Mouse (Mus musculus): ENCODE data around the gene Txn2. TPM values are rescaled to one million over a fixed set of nuclear protein-coding genes. Genes with fewer than 3 reads are reported as not detected.

Txn2 gene
- polyA plus RNA-seq, 1 experiment from 2014 or later: 212 TPM

GRCm38 (mm10) chr15:77938516-77938915, 9.7 kb upstream of the Txn2 start:
- Histone ChIP-seq H3K4me3 (ENCODE audit: low read depth, low read length) (no peak overlapping the region), H3K9me3 (ENCODE audit: control insufficient read depth, low read length) (no peaks in the 10 kb centered on the region), H3K27me3 (ENCODE audit: control insufficient read depth, insufficient read depth, low read length) (no peaks in the 10 kb centered on the region), H3K4me1 (ENCODE audit: control insufficient read depth, insufficient read depth, low read length) (no peaks in the 10 kb centered on the region; the same call in 1 of the 2 replicates), H3K9ac (replicated peaks; ENCODE audit: low read depth, low read length) (no peak overlapping the region), H3K27ac (ENCODE audit: low read depth, low read length) (no peak overlapping the region), H3K36me3 (ENCODE audit: control insufficient read depth, insufficient read depth, low read length) (peaks cover 15% of the 10 kb centered on the region; the same call in 1 of the 2 replicates), H3K4me2 (ENCODE audit: low read depth, low read length) (no peak overlapping the region)
- WGBS: 81% methylated on average over 5 of the region's 5 CpGs
- no peak for ATAC-seq (ENCODE audit: low read depth)

GRCm38 (mm10) chr15:77935673-77936375, 7.0 kb upstream of the Txn2 start:
- no peak for ATAC-seq (ENCODE audit: low read depth)
- no peak overlapping the region for H3K9ac ChIP-seq (replicated peaks; ENCODE audit: low read depth, low read length)

GRCm38 (mm10) chr15:77934968-77935367, 6.2 kb upstream of the Txn2 start:
- Histone ChIP-seq H3K4me3 (ENCODE audit: low read depth, low read length) (no peak overlapping the region), H3K9me3 (ENCODE audit: control insufficient read depth, low read length) (no peaks in the 10 kb centered on the region), H3K36me3 (ENCODE audit: control insufficient read depth, insufficient read depth, low read length) (no peaks in the 10 kb centered on the region), H3K9ac (replicated peaks; ENCODE audit: low read depth, low read length) (no peak overlapping the region), H3K27me3 (ENCODE audit: control insufficient read depth, insufficient read depth, low read length) (no peaks in the 10 kb centered on the region), H3K4me1 (ENCODE audit: control insufficient read depth, insufficient read depth, low read length) (no peaks in the 10 kb centered on the region; the same call in 1 of the 2 replicates), H3K4me2 (ENCODE audit: low read depth, low read length) (no peak overlapping the region), H3K27ac (ENCODE audit: low read depth, low read length) (no peak overlapping the region)
- WGBS: 76% methylated on average over 5 of the region's 5 CpGs
- ATAC-seq (ENCODE audit: low read depth): no peak

More at GRCm38 (mm10) chr15:77935673-77936375, 7.0 kb upstream of the Txn2 start:
- Histone ChIP-seq H3K4me2 (ENCODE audit: low read depth, low read length) (no peak overlapping the region), H3K4me1 (ENCODE audit: control insufficient read depth, insufficient read depth, low read length) (no peaks in the 10 kb centered on the region; the same call in 1 of the 2 replicates), H3K27ac (ENCODE audit: low read depth, low read length) (no peak overlapping the region), H3K36me3 (ENCODE audit: control insufficient read depth, insufficient read depth, low read length) (no peaks in the 10 kb centered on the region), H3K9me3 (ENCODE audit: control insufficient read depth, low read length) (no peaks in the 10 kb centered on the region), H3K27me3 (ENCODE audit: control insufficient read depth, insufficient read depth, low read length) (no peaks in the 10 kb centered on the region), H3K4me3 (ENCODE audit: low read depth, low read length) (no peak overlapping the region)
- WGBS: 72% methylated on average over 14 of the region's 14 CpGs

GRCm38 (mm10) chr15:77934326-77934725, 5.5 kb upstream of the Txn2 start:
- Histone ChIP-seq H3K27me3 (ENCODE audit: control insufficient read depth, insufficient read depth, low read length) (no peaks in the 10 kb centered on the region), H3K27ac (ENCODE audit: low read depth, low read length) (no peak overlapping the region), H3K9ac (replicated peaks; ENCODE audit: low read depth, low read length) (no peak overlapping the region), H3K4me2 (ENCODE audit: low read depth, low read length) (peak overlapping the region; percentile 32; the same call in 1 of the 2 replicates), H3K36me3 (ENCODE audit: control insufficient read depth, insufficient read depth, low read length) (no peaks in the 10 kb centered on the region), H3K4me3 (ENCODE audit: low read depth, low read length) (no peak overlapping the region), H3K4me1 (ENCODE audit: control insufficient read depth, insufficient read depth, low read length) (peaks cover 5% of the 10 kb centered on the region; the same call in 1 of the 2 replicates), H3K9me3 (ENCODE audit: control insufficient read depth, low read length) (no peaks in the 10 kb centered on the region)
- ATAC-seq (ENCODE audit: low read depth): no peak
- 75% methylated on average over 11 of the region's 11 CpGs for WGBS

- WGBS: 1% methylated on average over 14 of the region's 14 CpGs
- Histone ChIP-seq H3K36me3 (ENCODE audit: control insufficient read depth, insufficient read depth, low read length) (no peaks in the 10 kb centered on the region), H3K27ac (ENCODE audit: low read depth, low read length) (no peak overlapping the region), H3K9me3 (ENCODE audit: control insufficient read depth, low read length) (no peaks in the 10 kb centered on the region), H3K9ac (replicated peaks; ENCODE audit: low read depth, low read length) (peak overlapping the region; percentile 34; the same call in 1 of the 2 replicates), H3K4me1 (ENCODE audit: control insufficient read depth, insufficient read depth, low read length) (peaks cover 5% of the 10 kb centered on the region; the same call in 1 of the 2 replicates), H3K4me3 (ENCODE audit: low read depth, low read length) (no peak overlapping the region), H3K27me3 (ENCODE audit: control insufficient read depth, insufficient read depth, low read length) (no peaks in the 10 kb centered on the region), H3K4me2 (ENCODE audit: low read depth, low read length) (peak overlapping the region; percentile 32)
- 0 out of 2 replicates have a peak, but pooled peaks have one; percentile 5 for ATAC-seq (ENCODE audit: low read depth)
These were observed 5.0 kb upstream of the Txn2 start for GRCm38 (mm10) chr15:77933770-77934169.

- no peak for ATAC-seq (ENCODE audit: low read depth)
- Histone ChIP-seq H3K4me3 (ENCODE audit: low read depth, low read length) (no peak overlapping the region), H3K27me3 (ENCODE audit: control insufficient read depth, insufficient read depth, low read length) (no peaks in the 10 kb centered on the region), H3K9ac (replicated peaks; ENCODE audit: low read depth, low read length) (no peak overlapping the region), H3K4me2 (ENCODE audit: low read depth, low read length) (no peak overlapping the region), H3K27ac (ENCODE audit: low read depth, low read length) (no peak overlapping the region), H3K9me3 (ENCODE audit: control insufficient read depth, low read length) (no peaks in the 10 kb centered on the region), H3K4me1 (ENCODE audit: control insufficient read depth, insufficient read depth, low read length) (peaks cover 5% of the 10 kb centered on the region; the same call in 1 of the 2 replicates), H3K36me3 (ENCODE audit: control insufficient read depth, insufficient read depth, low read length) (no peaks in the 10 kb centered on the region)
- WGBS: 79% methylated on average over 3 of the region's 3 CpGs
These were observed 4.4 kb upstream of the Txn2 start for GRCm38 (mm10) chr15:77933222-77933621.

- peaks cover 13% of the 10 kb centered on the region for H3K4me1 ChIP-seq (ENCODE audit: control insufficient read depth, insufficient read depth, low read length)
- WGBS: 71% methylated on average over 6 of the region's 6 CpGs
- no peaks in the 10 kb centered on the region for H3K27me3 ChIP-seq (ENCODE audit: control insufficient read depth, insufficient read depth, low read length)
- no peak overlapping the region for H3K4me3 ChIP-seq (ENCODE audit: low read depth, low read length)
- no peak overlapping the region for H3K4me2 ChIP-seq (ENCODE audit: low read depth, low read length)
- H3K9ac ChIP-seq (replicated peaks; ENCODE audit: low read depth, low read length): no peak overlapping the region
- H3K36me3 ChIP-seq (ENCODE audit: control insufficient read depth, insufficient read depth, low read length): no peaks in the 10 kb centered on the region
- H3K27ac ChIP-seq (ENCODE audit: low read depth, low read length): no peak overlapping the region
- no peaks in the 10 kb centered on the region for H3K9me3 ChIP-seq (ENCODE audit: control insufficient read depth, low read length)
- ATAC-seq (ENCODE audit: low read depth): no peak
These were observed 2.8 kb upstream of the Txn2 start for GRCm38 (mm10) chr15:77931689-77932016.

GRCm38 (mm10) chr15:77930986-77931688, 2.3 kb upstream of the Txn2 start:
- WGBS: 85% methylated on average over 6 of the region's 6 CpGs
- no peak overlapping the region for H3K4me2 ChIP-seq (ENCODE audit: low read depth, low read length)
- peaks cover 13% of the 10 kb centered on the region for H3K4me1 ChIP-seq (ENCODE audit: control insufficient read depth, insufficient read depth, low read length)
- no peak overlapping the region for H3K27ac ChIP-seq (ENCODE audit: low read depth, low read length)
- H3K9ac ChIP-seq (replicated peaks; ENCODE audit: low read depth, low read length): no peak overlapping the region
- no peak for ATAC-seq (ENCODE audit: low read depth)
- H3K36me3 ChIP-seq (ENCODE audit: control insufficient read depth, insufficient read depth, low read length): no peaks in the 10 kb centered on the region
- no peak overlapping the region for H3K4me3 ChIP-seq (ENCODE audit: low read depth, low read length)
- H3K27me3 ChIP-seq (ENCODE audit: control insufficient read depth, insufficient read depth, low read length): no peaks in the 10 kb centered on the region
- H3K9me3 ChIP-seq (ENCODE audit: control insufficient read depth, low read length): no peaks in the 10 kb centered on the region

GRCm38 (mm10) chr15:77929804-77930203, 998 bp upstream of the Txn2 start:
- H3K4me2 ChIP-seq (ENCODE audit: low read depth, low read length): peak overlapping the region; percentile 80
- no peaks in the 10 kb centered on the region for H3K9me3 ChIP-seq (ENCODE audit: control insufficient read depth, low read length)
- H3K4me1 ChIP-seq (ENCODE audit: control insufficient read depth, insufficient read depth, low read length): peaks cover 13% of the 10 kb centered on the region
- no peak overlapping the region for H3K9ac ChIP-seq (replicated peaks; ENCODE audit: low read depth, low read length)
- H3K36me3 ChIP-seq (ENCODE audit: control insufficient read depth, insufficient read depth, low read length): no peaks in the 10 kb centered on the region; the same call in 1 of the 2 replicates
- peak overlapping the region; percentile 54; the same call in 1 of the 2 replicates for H3K4me3 ChIP-seq (ENCODE audit: low read depth, low read length)
- H3K27ac ChIP-seq (ENCODE audit: low read depth, low read length): no peak overlapping the region
- 57% methylated on average over 8 of the region's 8 CpGs for WGBS
- no peaks in the 10 kb centered on the region for H3K27me3 ChIP-seq (ENCODE audit: control insufficient read depth, insufficient read depth, low read length)
- ATAC-seq (ENCODE audit: low read depth): no peak
